Mouse (Mus musculus) CH12.LX (cell line): ENCODE data around the gene Dapl1.

Experiments used
- BHLHE40 ChIP-seq: IDR thresholded peaks from 2 replicates; pipeline ENCODE4 v1.6.1; 2011; ENCODE audit warnings: mild to moderate bottlenecking, low read depth, low read length, improper control_type of control experiment
- CHD2 ChIP-seq: IDR thresholded peaks from 2 replicates; pipeline ENCODE4 v1.6.1; 2011; ENCODE audit warnings: low read length, improper control_type of control experiment
- CTCF ChIP-seq, 2 experiments: IDR thresholded peaks in 1 of 2; conservative IDR thresholded peaks in 1 of 2; 2 replicates each; pipeline ENCODE4 v1.5.1; 2011 to 2012; ENCODE audit warnings: low read depth in 2 of 2, low read length in 2 of 2, improper control_type of control experiment in 1 of 2, inconsistent platforms in 1 of 2, mild to moderate bottlenecking in 1 of 2, moderate library complexity in 1 of 2
- MAX ChIP-seq: IDR thresholded peaks from 2 replicates; pipeline ENCODE4 v1.6.1; 2011; ENCODE audit warnings: low read length, improper control_type of control experiment

GRCm38 (mm10) chr2:59438479-59438935 lies 45.9 kb upstream of the Dapl1 start:
- peak; percentile 43 to 57; a peak in 3 of 4 replicates for TF ChIP-seq CTCF (conservative IDR thresholded peaks at IDR 0.05 in 1 of 2, IDR thresholded peaks at IDR 0.05 in 1 of 2; ENCODE audit: low read depth in 2 of 2, low read length in 2 of 2)
- no peak for TF ChIP-seq CHD2
- TF ChIP-seq MAX, result no peak
- TF ChIP-seq BHLHE40, result no peak
